Mouse (Mus musculus) T-cell, adult 66 days (primary cell): Measurements from ENCODE around the gene Stfa3. TPM values are rescaled to one million over a fixed set of nuclear protein-coding genes. Genes with fewer than 3 reads are reported as not detected.

Experiments used
- total RNA-seq, 2 experiments: library from RNA; stranded (reverse); gene quantifications; 3 replicates in 1 of 2; 4 replicates in 1 of 2; pipeline ENCODE4 v1.2.4; 2023

The Stfa3 gene
- total RNA-seq = 1 to 10 TPM in 1 of 2 experiments, not detected in 1; 2.2 TPM

DNA sequence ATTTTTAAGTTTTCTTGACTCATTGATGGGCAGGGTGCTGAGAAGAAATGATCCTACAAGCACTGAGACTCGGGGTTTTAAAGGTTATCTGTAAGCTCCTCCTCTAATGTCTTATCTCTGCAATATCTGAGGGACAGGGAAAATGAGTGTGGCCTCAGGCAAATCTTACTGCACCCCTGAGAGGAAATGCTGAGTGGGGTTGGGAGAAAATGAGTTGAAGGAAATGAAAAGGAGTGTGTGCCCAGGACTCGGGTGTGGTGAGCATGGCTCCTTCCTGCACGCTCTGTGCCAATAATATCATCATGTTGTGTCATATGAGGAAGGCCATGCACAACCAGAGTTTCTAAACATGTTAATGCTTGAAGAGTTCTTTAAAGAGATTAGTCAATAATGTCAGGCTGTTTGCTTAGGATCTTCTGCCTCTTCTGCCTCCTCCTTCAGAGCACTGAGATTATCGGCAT is at the start of gene Stfa3:
Stfa3 (minus strand) TSS at position 51 of the 461 bp plus-strand sequence.

DNA sequence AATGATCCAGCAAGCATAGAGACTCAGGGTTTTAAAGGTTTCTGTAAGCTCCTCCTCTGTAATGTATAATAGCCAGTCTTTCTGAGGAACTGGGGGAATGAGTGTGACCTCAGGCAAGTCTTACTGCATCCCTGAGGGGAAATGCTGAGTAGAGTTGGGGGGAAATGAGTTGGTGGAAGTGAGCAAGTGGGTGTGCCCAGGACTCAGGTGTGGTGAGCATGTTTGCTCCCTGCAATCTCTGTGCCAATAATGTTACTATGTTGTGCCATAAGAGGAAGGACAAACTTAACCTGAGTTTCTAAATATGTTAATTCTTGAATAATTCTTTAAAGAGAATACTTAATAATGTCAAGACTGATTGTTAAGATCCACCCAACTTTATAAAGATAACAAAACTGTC is 46.8 kb downstream of the Stfa3 start, which contains the start of gene Stfa2:
Stfa2 (minus strand) TSS at position 101 of the 400 bp plus-strand sequence.

Other genes starting within 250 kb of the Stfa3 start
- gene Gm5416, start 245.0 kb downstream of the Stfa3 start, total RNA-seq = not detected
- gene 2010005H15Rik, start 233.9 kb downstream of the Stfa3 start, total RNA-seq = not detected
- gene Stfa1, start 178.4 kb downstream of the Stfa3 start, total RNA-seq = not detected
- not detected for gene BC117090, start 121.1 kb downstream of the Stfa3 start, total RNA-seq
- not detected for gene BC100530, start 87.6 kb downstream of the Stfa3 start, total RNA-seq
- not detected for gene Stfa2, start 46.9 kb downstream of the Stfa3 start, total RNA-seq
- not detected for gene Casr, start 106.7 kb upstream of the Stfa3 start, total RNA-seq
- gene Cd86, start 210.7 kb upstream of the Stfa3 start, total RNA-seq = 10 to 100 TPM; 10.4 to 14.0 TPM
- gene Ildr1, start 238.6 kb upstream of the Stfa3 start, total RNA-seq = 1 to 10 TPM; 2.9 to 3.4 TPM